Mouse (Mus musculus): ENCODE measurements around the gene Pdlim4.
"Not testable (repeated sequence)": the region's sequence is repeated elsewhere in the genome, so short reads cannot be mapped to it uniquely, and the experiment has no call there.

GRCm38 (mm10) chr11:54006362-54006761, 62.5 kb downstream of the Pdlim4 start:
- TF ChIP-seq CTCF, EP300 (IDR thresholded peaks at IDR 0.05; ENCODE audit: low read depth): not testable (repeated sequence)

All from liver, postnatal 0 days (tissue).